Mouse (Mus musculus) cerebellum, postnatal 25 days (tissue): Measurements from ENCODE around the gene Gdpgp1.

Experiments used
- DNase-seq, 2 experiments: peaks; one replicate each; pipeline ENCODE4 v3.0.0; 2021; ENCODE audit warnings: mixed read lengths in 2 of 2

Gdpgp1 gene

DNA sequence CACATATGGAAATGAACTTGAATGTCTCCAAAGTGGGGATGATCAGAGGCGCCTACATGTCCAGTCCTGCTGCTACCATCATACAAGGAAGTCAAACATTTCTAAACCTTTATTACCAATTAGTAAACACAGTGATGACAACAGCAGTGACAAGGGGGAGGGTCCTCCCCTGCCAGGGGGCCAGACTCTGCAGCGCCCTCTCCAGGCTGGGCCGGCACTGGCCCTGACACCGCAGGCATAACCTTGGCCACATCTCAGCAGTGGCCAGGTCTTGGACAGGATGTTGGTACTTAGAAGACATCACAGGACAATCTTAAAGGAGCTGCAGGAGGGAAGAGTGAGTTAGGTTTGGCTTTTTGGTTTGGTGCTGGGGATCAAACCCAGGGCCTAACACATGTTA, 5.6 kb upstream of the Gdpgp1 start:
- no peak for DNase-seq

GRCm38 (mm10) chr7:80230196-80230595, 2.5 kb upstream of the Gdpgp1 start:
- DNase-seq = no peak

DNA sequence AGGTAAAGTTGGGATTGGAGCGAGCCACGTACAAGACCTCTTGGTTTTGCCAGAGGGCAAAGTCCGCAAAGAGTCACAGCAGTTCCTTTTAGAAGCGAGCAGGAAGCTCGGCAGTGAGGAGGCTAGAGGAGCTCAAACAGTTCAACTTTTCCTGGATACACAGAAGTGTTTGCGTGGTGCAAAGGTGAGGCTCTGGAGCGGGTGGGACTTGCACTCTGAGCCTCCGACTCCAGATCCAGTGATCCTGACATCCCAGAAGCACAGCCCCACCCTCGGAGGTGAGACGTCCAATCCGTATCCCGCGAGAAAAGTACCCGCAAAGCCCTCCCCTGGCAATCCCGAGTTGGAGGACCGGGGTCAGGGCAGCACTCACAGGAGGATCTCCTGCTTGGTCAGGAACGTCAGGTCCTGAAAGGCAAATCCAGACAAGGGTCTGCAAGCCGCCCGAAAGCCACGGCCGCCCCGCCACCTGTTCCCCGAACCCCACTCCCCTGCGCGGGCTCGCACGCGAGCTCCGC, 635 bp upstream of the Gdpgp1 start:
- no peak for DNase-seq

DNA sequence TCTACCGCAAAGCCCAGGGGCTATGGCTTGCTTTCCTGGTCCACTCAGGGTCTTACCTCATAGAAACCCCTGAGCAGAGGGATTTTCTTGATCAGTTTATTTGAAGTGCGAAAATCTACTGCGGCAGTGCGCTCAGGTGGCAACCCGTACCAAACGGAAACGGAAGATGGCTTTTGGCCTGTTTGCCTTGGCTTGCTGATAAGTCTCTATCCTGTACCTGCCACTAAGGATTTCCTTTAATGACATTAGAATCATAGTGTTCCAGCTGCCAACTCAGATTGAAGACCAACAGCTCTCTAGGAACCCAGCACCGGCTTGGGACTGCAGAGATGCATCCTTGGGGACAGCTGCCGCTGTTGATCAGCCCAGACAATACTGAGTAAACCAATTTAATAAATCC, 1.1 kb downstream of the Gdpgp1 start:
- DNase-seq = no peak

- no peak for DNase-seq
These were observed 5.9 kb downstream of the Gdpgp1 start for GRCm38 (mm10) chr7:80238542-80238941.

- DNase-seq = no peak
These were observed 9.0 kb downstream of the Gdpgp1 start for GRCm38 (mm10) chr7:80241661-80242060.

- DNase-seq = no peak
These were observed 12.2 kb downstream of the Gdpgp1 start for GRCm38 (mm10) chr7:80244851-80245250.

GRCm38 (mm10) chr7:80246148-80246721, 13.6 kb downstream of the Gdpgp1 start, which contains the start of gene Ttll13:
Gene Ttll13 (plus strand): TSS chr7:80246376.
- DNase-seq = peak; percentile 93 to 98

DNA sequence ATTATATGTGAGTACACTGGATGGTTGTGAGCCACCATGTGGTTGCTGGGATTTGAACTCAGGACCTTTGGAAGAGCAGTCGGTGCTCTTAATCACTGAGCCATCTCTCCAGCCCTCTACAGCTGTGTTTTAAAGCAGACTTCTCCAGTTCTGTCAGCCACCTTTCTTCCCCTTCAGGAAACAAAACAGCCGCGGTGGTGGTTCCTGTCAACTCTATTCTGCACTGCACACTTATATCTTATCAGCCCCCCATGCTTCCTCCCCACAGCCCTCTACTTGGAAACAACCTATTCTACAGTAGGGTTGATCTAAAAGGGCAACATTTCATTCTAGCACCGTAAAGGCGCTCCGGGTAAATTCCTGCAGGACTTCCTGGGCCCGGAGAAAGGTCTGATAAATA, 14.2 kb downstream of the Gdpgp1 start:
- no peak for DNase-seq

- no peak for DNase-seq
These were observed 19.8 kb downstream of the Gdpgp1 start for GRCm38 (mm10) chr7:80252437-80252836.

DNA sequence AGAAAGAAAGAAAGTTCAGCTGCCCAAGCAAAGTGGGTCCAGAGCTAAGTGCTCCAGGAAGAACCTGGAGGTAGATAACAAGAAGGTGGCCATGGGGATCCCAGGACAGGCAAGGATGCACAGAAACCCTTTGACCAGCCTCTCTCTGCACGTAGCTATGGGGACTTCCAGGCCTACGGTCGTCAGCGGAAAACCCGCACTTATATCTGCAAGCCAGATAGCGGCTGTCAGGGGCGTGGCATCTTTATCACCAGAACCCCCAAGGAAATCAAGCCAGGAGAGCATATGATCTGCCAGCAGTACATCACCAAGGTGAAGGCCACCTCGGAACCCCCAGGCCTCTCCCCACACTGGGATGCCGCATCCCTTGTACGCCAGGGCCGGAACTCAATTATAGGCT, 20.2 kb downstream of the Gdpgp1 start:
- no peak for DNase-seq

GRCm38 (mm10) chr7:80255981-80256380, 23.3 kb downstream of the Gdpgp1 start:
- no peak for DNase-seq

DNA sequence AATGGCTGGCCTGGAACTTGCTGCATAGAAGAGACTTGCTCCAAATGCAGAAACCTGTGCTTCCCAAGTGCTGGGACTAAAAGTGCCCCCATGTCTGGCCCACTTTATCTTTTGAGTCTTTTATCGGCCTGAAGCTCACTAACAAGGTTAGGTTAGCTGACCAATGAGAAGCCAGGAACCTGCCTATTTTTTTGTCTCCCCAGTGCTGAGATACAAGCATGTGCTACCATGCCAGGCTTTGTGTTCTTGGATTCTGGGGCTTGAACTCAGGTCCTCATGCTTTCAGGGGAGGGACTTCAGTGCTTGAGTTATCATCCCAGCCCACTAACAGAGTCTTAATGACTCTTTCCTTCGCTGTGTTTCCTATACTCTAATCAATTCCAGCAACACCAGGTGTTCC, 25.0 kb downstream of the Gdpgp1 start:
- DNase-seq = no peak

DNA sequence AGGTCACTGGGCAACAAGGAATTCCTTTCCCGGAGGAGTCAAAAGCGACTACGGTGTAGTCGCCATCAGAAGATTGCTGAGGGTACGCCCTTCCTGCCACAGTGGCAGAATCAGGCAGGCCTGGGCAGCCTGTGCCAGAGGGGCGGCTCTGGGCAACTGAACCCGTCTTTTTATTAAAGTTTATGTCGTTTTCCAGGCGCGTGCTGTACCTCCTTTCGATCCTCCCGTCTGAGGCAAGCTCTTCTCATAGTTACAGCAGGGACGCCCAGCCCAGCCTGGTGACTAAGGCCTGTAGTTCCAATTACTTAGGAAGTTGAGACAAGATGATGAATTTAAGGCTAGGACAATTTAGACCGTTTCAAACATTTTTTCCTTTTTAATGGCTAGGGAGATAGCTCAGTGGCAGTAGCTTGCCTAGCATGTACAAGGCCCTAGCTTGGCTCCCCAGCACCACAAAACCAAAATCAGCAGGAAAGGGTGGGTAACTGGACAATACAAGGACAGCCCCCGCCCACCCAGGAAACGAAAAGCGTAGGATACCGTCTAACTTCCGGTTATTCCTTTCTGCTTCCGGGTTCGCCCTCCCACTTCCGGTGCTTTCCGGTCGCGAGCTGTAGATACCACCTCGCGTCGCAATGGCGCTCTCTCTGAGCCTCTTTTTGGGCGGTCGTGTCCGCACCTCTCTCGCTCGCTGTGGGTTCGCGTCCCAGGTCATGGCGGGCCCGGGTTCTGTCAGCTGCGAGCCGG, 28.1 kb downstream of the Gdpgp1 start, which contains the start of gene Ngrn:
Ngrn (plus strand) TSS at position 591 of the 747 bp plus-strand sequence.
- DNase-seq = peak; percentile 85 to 90

DNA sequence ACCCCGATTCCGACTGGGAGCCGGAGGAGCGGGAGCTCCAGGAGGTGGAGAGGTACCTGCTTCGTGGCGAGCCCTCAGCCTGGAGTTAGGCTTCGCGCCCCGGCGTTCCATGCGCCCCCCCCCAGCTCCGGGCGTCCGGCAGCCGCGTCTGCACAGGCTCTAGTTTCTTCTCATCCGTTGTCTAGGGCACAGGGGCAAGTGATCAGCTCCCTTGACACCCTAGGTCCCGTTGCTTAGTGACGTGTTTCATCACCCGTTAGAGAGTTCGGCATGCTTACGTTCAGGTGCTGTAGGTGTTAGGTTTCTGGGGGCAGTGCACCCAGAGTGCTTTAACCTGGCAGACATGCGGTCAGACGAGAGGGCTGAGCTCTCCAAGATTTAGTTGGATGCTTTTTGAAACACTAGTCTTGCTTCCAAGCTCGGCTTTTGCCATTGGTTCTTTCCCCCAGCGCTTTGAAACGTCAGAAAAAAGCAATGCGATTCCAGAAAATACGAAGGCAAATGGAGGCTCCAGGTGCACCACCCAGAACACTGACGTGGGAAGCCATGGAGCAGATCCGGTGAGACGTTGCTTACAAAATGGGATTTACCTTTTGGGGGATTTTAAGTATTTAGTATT, 28.8 kb downstream of the Gdpgp1 start:
- DNase-seq = peak in 1 of 2 experiments; percentile 19

GRCm38 (mm10) chr7:80264606-80265005, 31.9 kb downstream of the Gdpgp1 start:
- DNase-seq = no peak

- DNase-seq = no peak
These were observed 35.1 kb downstream of the Gdpgp1 start for GRCm38 (mm10) chr7:80267764-80268163.

GRCm38 (mm10) chr7:80268897-80269750, 36.5 kb downstream of the Gdpgp1 start, which contains the start of gene Vps33b:
Gene Vps33b (plus strand): TSS chr7:80269649.
- DNase-seq = peak; percentile 98 to 99

- DNase-seq = peak in 1 of 2 experiments; percentile 76
These were observed 37.1 kb downstream of the Gdpgp1 start for GRCm38 (mm10) chr7:80269751-80270255.

- no peak for DNase-seq
These were observed 40.8 kb downstream of the Gdpgp1 start for GRCm38 (mm10) chr7:80273456-80273855.

GRCm38 (mm10) chr7:80276374-80276773, 43.7 kb downstream of the Gdpgp1 start:
- DNase-seq = no peak

DNA sequence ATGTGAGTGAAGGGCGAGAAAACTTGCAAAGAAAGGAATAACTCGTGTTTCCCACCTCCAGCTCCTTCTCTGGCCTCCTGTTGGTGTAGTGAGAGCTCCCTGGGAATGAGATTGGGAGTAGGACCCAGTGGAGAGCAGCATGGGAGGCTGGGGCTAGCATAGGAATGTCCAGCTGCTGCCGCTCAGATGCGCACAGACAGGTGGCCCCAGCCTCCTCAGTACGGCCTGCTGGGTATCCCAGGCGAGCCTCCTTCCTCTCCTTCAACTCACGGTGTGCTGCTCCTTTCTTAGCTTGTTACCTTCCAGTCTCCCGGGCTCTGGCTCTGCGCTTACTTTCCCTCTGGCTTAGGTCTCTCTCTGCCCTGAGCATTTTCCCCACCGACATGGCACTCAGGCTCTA, 47.4 kb downstream of the Gdpgp1 start:
- no peak for DNase-seq
